Mouse (Mus musculus) forebrain, embryonic 14.5 days (tissue): ENCODE measurements around the gene Adcy1. TPM values are rescaled to one million over a fixed set of nuclear protein-coding genes. Genes with fewer than 3 reads are reported as not detected.

ENCODE experiments used
- ATAC-seq: fragments of 200-750 bp; cut with Nextera tagmentation; 2 replicates; pipeline ENCODE4 v1.8.0; 2017; ENCODE audit warnings: mild to moderate bottlenecking, moderate library complexity
- DNase-seq: peaks from one replicate; pipeline ENCODE4 v3.0.0-alpha.2; 2015; ENCODE audit warnings: low spot score
- H3K27ac ChIP-seq: fragments of 300-500 bp; sonication (generic); 2 replicates; pipeline ENCODE4 v1.5.1; 2014; ENCODE audit warnings: low read depth, mild to moderate bottlenecking, control low read depth, low read length, moderate library complexity
- H3K27me3 ChIP-seq: fragments of 300-500 bp; sonication (generic); replicated peaks from 2 replicates; pipeline ENCODE4 v1.6.1; 2014; ENCODE audit warnings: low read length, control low read depth, mixed read lengths; ENCODE audit not compliant: control insufficient read depth, insufficient read depth
- H3K36me3 ChIP-seq: fragments of 300-500 bp; sonication (generic); 2 replicates; pipeline ENCODE4 v1.6.1; 2014; ENCODE audit warnings: low read length, control low read depth; ENCODE audit not compliant: control insufficient read depth, insufficient read depth
- H3K4me1 ChIP-seq: fragments of 300-500 bp; sonication (generic); 2 replicates; pipeline ENCODE4 v1.6.1; 2014; ENCODE audit warnings: antibody characterized with exemption, low read length, control low read depth; ENCODE audit not compliant: control insufficient read depth, insufficient read depth
- H3K4me2 ChIP-seq: fragments of 300-500 bp; sonication (generic); 2 replicates; pipeline ENCODE4 v1.6.1; 2014; ENCODE audit warnings: mild to moderate bottlenecking, control low read depth, low read length
- H3K4me3 ChIP-seq: fragments of 300-500 bp; sonication (generic); 2 replicates; pipeline ENCODE4 v1.5.1; 2014; ENCODE audit warnings: low read depth, low read length, control low read depth
- H3K9ac ChIP-seq: fragments of 300-500 bp; sonication (generic); 2 replicates; pipeline ENCODE4 v1.6.1; 2014; ENCODE audit warnings: mild to moderate bottlenecking, low read length, control low read depth, moderate library complexity
- H3K9me3 ChIP-seq: fragments of 300-500 bp; sonication (generic); replicated peaks from 2 replicates; pipeline ENCODE4 v1.6.1; 2016; ENCODE audit warnings: low read length, control low read depth, mixed read lengths; ENCODE audit not compliant: control insufficient read depth
- WGBS: fragments of 180-500 bp; shearing (Covaris S2); extraction: QIAGEN DNeasy Blood & Tissue Kit; methylation state at CpG from one replicate; pipeline ENCODE4 v1.1.7; 2014; 5-methylcytosine and 5-hydroxymethylcytosine counted together
- polyA plus RNA-seq: library from polyadenylated mRNA; unstranded; fragments of >200 nt; fragmentation: Nextera tagmentation; extraction: Ambion mirVana; gene quantifications from 2 replicates; pipeline ENCODE4 v1.2.1, GENCODE M21; 2014

The Adcy1 gene
- 5.0 and 7.9 TPM in 2 replicates for polyA plus RNA-seq

DNA sequence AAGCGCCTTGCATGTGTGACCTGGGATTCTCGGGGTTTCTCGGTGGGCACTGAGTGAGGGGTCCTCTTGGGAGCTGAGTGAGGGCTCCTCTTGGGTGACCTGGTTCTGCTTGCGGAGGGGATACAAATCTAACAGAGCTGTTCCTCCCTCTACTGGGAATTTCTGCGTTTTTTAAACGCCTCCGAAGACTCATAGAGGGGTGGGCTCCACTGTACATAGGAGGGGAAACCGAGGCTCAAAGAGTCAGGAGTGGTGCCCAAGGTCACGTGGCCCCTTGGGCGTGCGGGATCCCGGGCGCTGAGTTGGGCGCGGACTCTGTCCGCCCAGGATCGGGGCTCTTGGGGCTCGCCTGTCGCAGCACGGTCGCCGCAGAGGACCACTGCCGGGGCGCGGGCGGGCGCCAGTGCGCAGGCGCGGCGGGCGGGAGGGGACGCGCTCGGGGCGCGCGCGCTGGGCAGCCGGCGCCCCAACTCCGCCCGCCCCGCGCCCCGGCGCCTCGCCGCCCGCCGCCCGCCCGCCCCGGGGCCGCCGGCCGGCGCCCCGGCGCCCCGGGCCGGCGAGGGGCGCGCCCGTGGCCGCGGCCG, at the start of gene Adcy1:
TSS of gene Adcy1 (plus strand) at position 489 of the 584 bp plus-strand sequence.
- H3K27ac ChIP-seq = no peak within 1 kb of the TSS
- peaks cover 9% of the 10 kb centered on the region for H3K4me1 ChIP-seq
- peak within 1 kb of the TSS; percentile 94 for H3K4me2 ChIP-seq
- no peaks in the 10 kb centered on the region for H3K36me3 ChIP-seq
- H3K9ac ChIP-seq = peak within 1 kb of the TSS; percentile 69
- peak; percentile 65 for DNase-seq
- ATAC-seq = peak; percentile 72
- no peaks in the 10 kb centered on the region for H3K9me3 ChIP-seq
- peak within 1 kb of the TSS; percentile 62 for H3K4me3 ChIP-seq
- 1% methylated on average over 30 of the region's 69 CpGs for WGBS
- peaks cover 25% of the 10 kb centered on the region for H3K27me3 ChIP-seq

DNA sequence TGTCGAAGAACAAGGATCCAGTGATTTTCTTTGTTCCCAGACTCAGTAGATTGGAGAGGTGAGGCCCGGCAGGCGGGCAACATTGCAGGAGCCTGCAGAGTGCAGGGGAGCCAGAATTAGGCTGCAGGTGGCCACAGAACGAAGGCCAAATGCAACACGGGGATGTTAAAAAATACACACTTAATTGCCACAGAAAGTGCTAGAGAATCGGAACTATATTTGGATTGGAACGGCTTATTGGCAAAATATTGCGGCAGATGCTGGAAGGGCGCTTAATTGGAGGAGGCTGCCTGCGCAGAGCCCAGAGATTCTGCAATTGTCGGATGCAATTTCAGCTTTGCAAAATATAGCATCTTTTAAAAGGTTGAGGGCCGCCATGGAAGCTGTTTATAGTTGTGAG, 46.4 kb upstream of the Adcy1 start:
- Histone ChIP-seq H3K4me3 (no peak overlapping the region), H3K27ac (no peak overlapping the region), H3K4me1 (no peaks in the 10 kb centered on the region), H3K9ac (no peak overlapping the region), H3K4me2 (no peak overlapping the region), H3K36me3 (no peaks in the 10 kb centered on the region), H3K27me3 (no peaks in the 10 kb centered on the region), H3K9me3 (no peaks in the 10 kb centered on the region)
- no peak for ATAC-seq
- peak; percentile 37 for DNase-seq
- 83% methylated on average over 12 of the region's 12 CpGs for WGBS

DNA sequence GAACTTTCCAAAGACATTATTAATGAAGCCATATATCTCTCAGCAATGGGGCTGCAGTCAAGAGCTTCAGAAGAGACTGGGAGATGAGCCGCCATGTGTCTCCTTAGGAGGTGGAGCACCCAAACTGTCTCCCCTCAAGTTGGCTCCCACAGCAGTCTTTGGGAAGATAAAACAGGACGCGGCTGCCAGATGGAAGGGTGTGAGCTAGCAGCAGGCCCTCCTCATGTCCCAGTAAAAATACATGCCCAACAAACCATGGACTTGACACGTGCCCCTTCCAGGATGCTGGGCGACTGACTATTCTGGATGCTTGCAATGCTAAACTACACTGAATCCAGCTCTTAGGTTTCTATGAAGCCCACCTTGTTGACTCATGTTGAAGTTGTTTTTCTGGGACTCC, 45.2 kb upstream of the Adcy1 start:
- no peak overlapping the region for H3K27ac ChIP-seq
- H3K4me1 ChIP-seq = no peaks in the 10 kb centered on the region
- no peaks in the 10 kb centered on the region for H3K9me3 ChIP-seq
- H3K27me3 ChIP-seq = no peaks in the 10 kb centered on the region
- no peak overlapping the region for H3K4me3 ChIP-seq
- no peak for DNase-seq
- H3K4me2 ChIP-seq = no peak overlapping the region
- WGBS = 93% methylated on average over 5 of the region's 5 CpGs
- H3K9ac ChIP-seq = no peak overlapping the region
- H3K36me3 ChIP-seq = no peaks in the 10 kb centered on the region
- ATAC-seq = no peak

DNA sequence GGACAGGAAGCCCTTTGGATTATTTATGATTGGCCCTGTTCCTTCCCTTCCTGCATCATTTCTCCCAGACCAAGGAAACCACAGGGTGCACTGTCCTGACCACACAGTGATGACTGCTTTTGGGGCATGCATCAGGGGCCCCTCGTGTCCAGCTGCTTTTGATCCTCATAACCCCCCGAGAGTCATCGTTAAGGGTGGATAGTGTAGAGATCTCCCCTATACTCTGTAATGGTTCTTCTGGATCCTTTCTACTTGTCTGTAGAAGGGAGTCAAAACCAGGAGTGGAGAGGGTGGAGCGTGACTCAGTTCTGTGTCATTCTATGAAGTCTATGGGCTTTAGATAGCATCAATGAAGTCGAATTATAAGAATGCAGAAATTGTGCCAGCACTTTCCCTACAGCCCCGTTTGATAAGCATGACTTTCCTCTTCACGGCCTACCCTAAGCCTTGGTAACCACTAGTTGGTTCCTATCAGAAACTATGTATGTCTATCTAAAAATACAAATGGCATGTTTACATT, 44.2 kb upstream of the Adcy1 start:
- no peaks in the 10 kb centered on the region for H3K4me1 ChIP-seq
- DNase-seq = no peak
- H3K9ac ChIP-seq = no peak overlapping the region
- no peak for ATAC-seq
- H3K27ac ChIP-seq = no peak overlapping the region
- no peak overlapping the region for H3K4me2 ChIP-seq
- no peaks in the 10 kb centered on the region for H3K9me3 ChIP-seq
- 90% methylated on average over 7 of the region's 7 CpGs for WGBS
- H3K4me3 ChIP-seq = no peak overlapping the region
- no peaks in the 10 kb centered on the region for H3K27me3 ChIP-seq
- no peaks in the 10 kb centered on the region for H3K36me3 ChIP-seq

DNA sequence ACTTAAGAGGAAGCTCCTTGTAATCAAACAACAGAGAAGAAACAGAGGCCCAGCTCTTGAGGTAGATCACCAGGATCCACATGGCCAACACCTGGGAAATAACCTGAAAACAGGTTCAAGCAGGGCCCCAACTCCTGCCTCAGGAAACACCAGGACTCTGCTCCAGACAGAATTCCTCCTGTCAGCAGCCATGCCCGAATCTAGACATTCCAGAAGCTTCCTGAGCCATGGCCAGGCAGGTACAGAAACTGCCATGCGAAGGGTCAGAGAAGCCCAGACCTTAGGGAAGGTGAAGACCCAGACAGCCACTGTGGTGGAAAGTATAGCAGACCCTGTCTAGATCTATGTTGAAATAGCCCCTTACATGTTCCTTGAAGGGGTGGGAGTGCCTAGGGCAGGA, 30.2 kb upstream of the Adcy1 start:
- Histone ChIP-seq H3K36me3 (no peaks in the 10 kb centered on the region), H3K27me3 (no peaks in the 10 kb centered on the region), H3K9me3 (no peaks in the 10 kb centered on the region), H3K9ac (no peak overlapping the region), H3K27ac (no peak overlapping the region), H3K4me3 (no peak overlapping the region), H3K4me2 (no peak overlapping the region), H3K4me1 (no peaks in the 10 kb centered on the region)
- DNase-seq (no peak), ATAC-seq (no peak)
- WGBS = 72% methylated on average over 2 of the region's 2 CpGs

DNA sequence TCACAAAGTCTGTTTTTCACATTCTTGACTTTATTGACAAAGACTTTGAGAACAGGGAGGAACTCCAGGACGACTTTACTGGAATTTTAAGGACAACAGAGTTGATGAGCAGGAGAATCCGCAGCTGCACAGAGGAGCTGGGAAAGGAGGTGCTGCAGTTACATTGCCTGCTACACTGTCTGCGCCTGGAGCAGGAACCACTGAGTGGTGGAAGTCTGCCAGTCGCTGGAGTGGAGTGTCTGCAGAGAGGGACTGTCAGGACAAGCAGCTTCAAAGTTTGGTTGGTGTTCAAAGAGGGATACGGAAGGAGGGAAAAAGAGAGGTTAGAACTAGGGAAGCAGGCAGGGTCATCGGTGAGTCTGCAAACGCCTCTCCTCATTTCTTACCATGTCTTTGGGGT, 23.6 kb upstream of the Adcy1 start:
- H3K27me3 ChIP-seq = no peaks in the 10 kb centered on the region
- H3K9me3 ChIP-seq = no peaks in the 10 kb centered on the region
- H3K27ac ChIP-seq = no peak overlapping the region
- H3K4me2 ChIP-seq = no peak overlapping the region
- H3K4me1 ChIP-seq = no peaks in the 10 kb centered on the region
- 61% methylated on average over 7 of the region's 7 CpGs for WGBS
- no peak overlapping the region for H3K9ac ChIP-seq
- no peak overlapping the region for H3K4me3 ChIP-seq
- DNase-seq (no peak), ATAC-seq (no peak)
- no peaks in the 10 kb centered on the region for H3K36me3 ChIP-seq

DNA sequence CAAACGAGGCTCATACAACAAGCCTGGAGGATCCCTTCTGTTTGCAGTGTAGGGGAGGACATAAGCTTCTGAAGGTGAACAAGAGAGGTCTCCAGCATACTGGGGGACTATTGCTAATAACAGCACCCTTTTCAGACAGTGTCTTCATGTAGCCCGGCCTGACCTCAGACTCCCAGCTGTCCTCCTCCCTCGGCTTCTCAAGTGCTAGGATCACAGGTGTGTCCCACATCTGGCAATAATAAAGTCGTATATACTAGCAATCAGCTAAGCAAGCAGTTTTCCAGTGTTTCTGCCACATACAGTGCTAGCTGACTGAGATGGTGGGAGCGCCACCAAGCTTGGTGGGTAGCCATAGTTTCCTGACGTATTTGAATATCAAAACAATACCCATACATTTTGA, 22.5 kb upstream of the Adcy1 start:
- H3K36me3 ChIP-seq = no peaks in the 10 kb centered on the region
- H3K9me3 ChIP-seq = no peaks in the 10 kb centered on the region
- H3K4me1 ChIP-seq = no peaks in the 10 kb centered on the region
- no peak for ATAC-seq
- WGBS = 72% methylated on average over 6 of the region's 6 CpGs
- no peaks in the 10 kb centered on the region for H3K27me3 ChIP-seq
- no peak overlapping the region for H3K4me2 ChIP-seq
- H3K4me3 ChIP-seq = no peak overlapping the region
- H3K27ac ChIP-seq = no peak overlapping the region
- no peak overlapping the region for H3K9ac ChIP-seq
- DNase-seq = no peak

DNA sequence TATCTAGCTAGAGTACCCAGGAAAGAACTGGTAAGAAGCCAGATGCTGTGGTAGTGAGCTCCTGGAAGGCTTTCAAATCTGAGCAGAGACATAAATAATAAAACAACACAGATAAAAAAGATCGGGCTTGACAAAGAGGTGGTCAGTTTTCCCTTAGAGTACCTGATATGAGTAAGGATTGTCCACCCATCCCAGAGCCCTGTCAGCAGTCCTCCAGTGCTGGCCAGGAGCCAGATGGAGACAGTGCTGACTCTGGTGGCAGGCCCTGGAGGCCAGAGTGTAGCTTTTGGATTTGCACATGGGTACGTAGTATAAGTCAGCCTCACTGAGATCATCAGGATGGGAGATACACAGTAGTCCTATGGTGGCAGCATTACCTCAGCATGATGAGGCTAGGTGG, 16.1 kb upstream of the Adcy1 start:
- DNase-seq = no peak
- WGBS = 91% methylated on average over 2 of the region's 2 CpGs
- H3K9me3 ChIP-seq = no peaks in the 10 kb centered on the region

DNA sequence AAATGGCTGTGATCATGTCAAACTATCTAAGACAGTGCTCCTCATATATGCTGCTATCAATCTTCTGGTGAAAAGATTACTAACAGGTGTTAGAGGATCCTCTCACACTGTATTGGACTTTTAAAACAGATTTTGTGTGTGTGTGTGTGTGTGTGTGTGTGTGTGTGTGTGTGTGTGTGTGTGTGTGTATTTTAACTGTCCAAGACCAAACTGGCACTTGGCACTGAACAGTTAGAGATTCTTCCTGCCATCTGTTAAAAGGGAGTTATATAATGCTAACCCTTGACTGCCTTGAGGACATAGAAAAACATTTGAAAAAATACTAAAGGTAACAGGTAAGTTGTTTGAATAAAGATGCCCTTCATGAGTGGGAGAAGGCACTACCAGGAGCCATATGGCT, 15.7 kb upstream of the Adcy1 start:
- Histone ChIP-seq H3K27me3 (no peaks in the 10 kb centered on the region), H3K4me1 (no peaks in the 10 kb centered on the region), H3K4me3 (no peak overlapping the region), H3K36me3 (no peaks in the 10 kb centered on the region), H3K27ac (no peak overlapping the region), H3K9ac (no peak overlapping the region), H3K9me3 (no peaks in the 10 kb centered on the region), H3K4me2 (no peak overlapping the region)
- DNase-seq (no peak), ATAC-seq (no peak)

More for the DNA sequence above, 16.1 kb upstream of the Adcy1 start:
- no peaks in the 10 kb centered on the region for H3K36me3 ChIP-seq
- no peak overlapping the region for H3K4me3 ChIP-seq
- no peak overlapping the region for H3K27ac ChIP-seq
- H3K4me2 ChIP-seq = no peak overlapping the region
- no peaks in the 10 kb centered on the region for H3K4me1 ChIP-seq
- H3K27me3 ChIP-seq = no peaks in the 10 kb centered on the region
- no peak for ATAC-seq
- H3K9ac ChIP-seq = no peak overlapping the region
